Mouse (Mus musculus): ENCODE data around the gene Gtf2i.

Gtf2i gene

DNA sequence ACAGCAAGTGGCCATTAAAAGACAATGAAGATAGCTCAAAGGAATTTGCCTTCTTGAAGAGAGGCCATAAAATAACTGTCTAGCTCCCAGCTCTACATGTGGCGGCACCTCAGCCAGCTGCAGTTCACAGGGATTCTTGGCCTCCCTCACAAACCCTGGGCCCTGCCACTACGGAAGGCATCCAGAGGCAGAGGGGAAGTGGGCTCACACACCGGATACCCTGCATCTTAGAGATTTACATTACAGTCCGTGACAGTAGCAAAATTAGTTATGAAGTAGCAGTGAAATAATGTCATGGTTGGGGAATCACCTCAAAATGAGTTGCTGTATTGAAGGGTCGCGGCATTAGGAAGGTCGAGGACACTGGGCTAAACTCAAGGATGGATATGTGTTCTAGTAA is 126.0 kb downstream of the Gtf2i start:
- no peak for DNase-seq

All from kidney, postnatal 4 days (tissue).